Mouse (Mus musculus): ENCODE measurements at regions not wholly inside any gene's neighbourhood (a gene's known extent, or its start where the extent isn't known, plus 50 kb on each side); places are given as distances from the start of the nearest gene placed in this dataset.

GRCm38 (mm10) chr9:61070315-61070707, 276.0 kb downstream of the Uaca start:
- DNase-seq (ENCODE audit: extremely low read depth), result no peak
- Histone ChIP-seq H3K36me3 (replicated peaks in 1 of 2; ENCODE audit: control insufficient read depth in 1 of 2, insufficient read depth in 1 of 2, low read length in 1 of 2) (no peaks in the 10 kb centered on the region), H3K27ac (ENCODE audit: insufficient read depth, low read depth) (no peak overlapping the region), H3K4me1 (ENCODE audit: control insufficient read depth in 1 of 2, insufficient read depth in 2 of 2) (no peaks in the 10 kb centered on the region), H3K9me3 (replicated peaks; ENCODE audit: low read length) (no peaks in the 10 kb centered on the region), H3K79me2 (replicated peaks; ENCODE audit: control insufficient read depth, extremely low read depth, insufficient read depth, poor library complexity, severe bottlenecking) (no peaks in the 10 kb centered on the region), H3K9ac (ENCODE audit: insufficient read depth, low read depth) (no peak overlapping the region), H3K4me2 (ENCODE audit: insufficient read depth, low read depth, poor library complexity, severe bottlenecking) (no peak overlapping the region), H3K4me3 (replicated peaks in 1 of 3; ENCODE audit: low read depth in 2 of 3, low read length in 2 of 3, poor library complexity in 1 of 3) (no peak overlapping the region), H3K27me3 (replicated peaks) (peaks cover 3% of the 10 kb centered on the region)
- TF ChIP-seq USF1 (IDR thresholded peaks at IDR 0.05; ENCODE audit: low read depth, low read length) (no peak), NRF1 (IDR thresholded peaks at IDR 0.05; ENCODE audit: low read depth, low read length) (no peak), NELFE (IDR thresholded peaks at IDR 0.05; ENCODE audit: low read depth, low read length) (no peak), ETS1 (conservative IDR thresholded peaks at IDR 0.05; ENCODE audit: low read depth, low read length) (no peak), E2F4 (IDR thresholded peaks at IDR 0.05; ENCODE audit: insufficient replicate concordance, low read depth, low read length) (no peak), MXI1 (IDR thresholded peaks at IDR 0.05; ENCODE audit: low read depth, low read length) (no peak), ZC3H11A (IDR thresholded peaks at IDR 0.05; ENCODE audit: low read depth, low read length) (no peak), ZNF384 (IDR thresholded peaks at IDR 0.05; ENCODE audit: low read depth, low read length) (no peak), TCF12 (IDR thresholded peaks at IDR 0.05; ENCODE audit: low read depth, low read length) (no peak), PAX5 (IDR thresholded peaks at IDR 0.05; ENCODE audit: low read length) (no peak), MAX (IDR thresholded peaks at IDR 0.05; ENCODE audit: low read length) (no peak), MAFK (IDR thresholded peaks at IDR 0.05; ENCODE audit: insufficient replicate concordance, low read length) (no peak), SMC3 (IDR thresholded peaks at IDR 0.05; ENCODE audit: low read depth, low read length) (no peak), GABPA (IDR thresholded peaks at IDR 0.05; ENCODE audit: insufficient replicate concordance, low read depth, low read length) (no peak), JUND (conservative IDR thresholded peaks at IDR 0.05; ENCODE audit: low read depth, low read length) (no peak), BHLHE40 (IDR thresholded peaks at IDR 0.05; ENCODE audit: low read depth, low read length) (no peak), CTCF (conservative IDR thresholded peaks at IDR 0.05 in 1 of 2, IDR thresholded peaks at IDR 0.05 in 1 of 2; ENCODE audit: low read depth in 2 of 2, low read length in 2 of 2) (no peak)
- dilution Hi-C loops (cut with MboI; ENCODE audit: extremely low pct_ligation_motif_present, extremely low pct_unique_long_range_greater_than_20kb, low sequenced_read_pairs), result no loop called here
- in situ Hi-C loops (cut with MboI; ENCODE audit: low pct_ligation_motif_present, low pct_unique_long_range_greater_than_20kb, low sequenced_read_pairs), result loop anchor here (25.0 kb wide), 1 partner anchor 217 kb away; no protein-coding TSS in a partner anchor

- dilution Hi-C loops (cut with MboI; ENCODE audit: extremely low pct_ligation_motif_present, extremely low pct_unique_long_range_greater_than_20kb, low sequenced_read_pairs), result no loop called here
Measured at GRCm38 (mm10) chr9:61070861-61071260, 276.5 kb downstream of the Uaca start.

More at GRCm38 (mm10) chr9:61070861-61071260, 276.5 kb downstream of the Uaca start:
- Histone ChIP-seq H3K4me2 (ENCODE audit: insufficient read depth, low read depth, poor library complexity, severe bottlenecking) (no peak overlapping the region), H3K79me2 (replicated peaks; ENCODE audit: control insufficient read depth, extremely low read depth, insufficient read depth, poor library complexity, severe bottlenecking) (no peaks in the 10 kb centered on the region), H3K4me3 (replicated peaks in 1 of 3; ENCODE audit: low read depth in 2 of 3, low read length in 2 of 3, poor library complexity in 1 of 3) (no peak overlapping the region), H3K27ac (ENCODE audit: insufficient read depth, low read depth) (no peak overlapping the region), H3K9me3 (replicated peaks; ENCODE audit: low read length) (no peaks in the 10 kb centered on the region), H3K9ac (ENCODE audit: insufficient read depth, low read depth) (no peak overlapping the region), H3K36me3 (replicated peaks in 1 of 2; ENCODE audit: control insufficient read depth in 1 of 2, insufficient read depth in 1 of 2, low read length in 1 of 2) (no peaks in the 10 kb centered on the region), H3K4me1 (ENCODE audit: control insufficient read depth in 1 of 2, insufficient read depth in 2 of 2) (no peaks in the 10 kb centered on the region), H3K27me3 (replicated peaks) (peaks cover 3% of the 10 kb centered on the region)
- TF ChIP-seq CHD1 (IDR thresholded peaks at IDR 0.05; ENCODE audit: low read depth, low read length) (no peak), NELFE (IDR thresholded peaks at IDR 0.05; ENCODE audit: low read depth, low read length) (no peak), ETS1 (conservative IDR thresholded peaks at IDR 0.05; ENCODE audit: low read depth, low read length) (no peak), MEF2A (IDR thresholded peaks at IDR 0.05; ENCODE audit: borderline replicate concordance, low read depth, low read length) (no peak), ZKSCAN1 (IDR thresholded peaks at IDR 0.05; ENCODE audit: borderline replicate concordance, low read depth, low read length) (no peak), USF2 (conservative IDR thresholded peaks at IDR 0.05; ENCODE audit: low read depth, low read length) (no peak)
- in situ Hi-C loops (cut with MboI; ENCODE audit: low pct_ligation_motif_present, low pct_unique_long_range_greater_than_20kb, low sequenced_read_pairs), result loop anchor here (25.0 kb wide), 1 partner anchor 216 kb away; no protein-coding TSS in a partner anchor
- no peak for DNase-seq (ENCODE audit: extremely low read depth)
